ENCODE assay signal across 8 mouse cellular contexts in the genomic region with DNA sequence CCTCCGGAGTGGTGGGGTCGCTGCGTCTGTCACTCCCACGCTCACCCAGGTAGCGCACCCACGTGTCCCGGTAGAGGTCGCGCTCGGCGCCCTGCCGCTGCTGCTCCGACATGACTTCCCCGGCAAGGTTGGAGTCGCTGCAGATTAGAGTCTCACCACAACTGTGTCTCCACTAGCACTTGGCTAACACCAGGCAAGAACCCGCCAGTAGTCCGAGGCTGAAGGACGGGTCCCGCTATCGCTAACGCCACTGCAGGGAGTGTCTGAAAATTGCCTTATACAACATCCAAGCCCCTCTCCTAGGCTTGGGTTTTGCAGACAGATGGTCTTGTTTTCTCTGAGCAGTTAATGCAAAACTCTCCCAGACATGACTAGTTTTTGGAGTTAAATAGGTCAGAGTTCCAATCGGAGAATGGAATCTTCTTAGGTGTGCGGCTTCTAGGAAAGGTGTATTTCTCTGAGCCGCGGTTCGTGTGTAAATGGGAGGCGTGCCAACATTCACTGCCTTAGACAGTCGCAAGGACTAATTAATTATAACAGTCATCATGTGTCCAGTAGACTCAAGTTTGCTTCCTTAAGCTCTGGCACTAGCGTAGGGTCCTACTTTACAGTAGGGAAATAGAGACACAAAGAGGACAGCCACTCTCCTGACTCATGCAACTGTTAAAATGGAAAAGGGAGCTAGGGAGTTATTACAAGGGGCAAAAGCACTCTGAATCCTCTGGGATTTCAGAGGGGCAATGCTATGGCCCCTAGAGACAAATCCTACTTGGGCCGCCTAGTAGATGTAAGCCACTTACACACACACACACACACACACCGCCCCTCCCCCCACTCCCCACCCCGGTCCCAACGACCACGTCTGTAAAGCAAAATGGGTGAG. TPM values are rescaled to one million over a fixed set of nuclear protein-coding genes. Genes with fewer than 3 reads are reported as not detected.
DNase-seq lines count a peak whose midpoint lies in the region; ATAC-seq and TF ChIP-seq lines count a peak whose summit lies in the region.

A gene (minus strand): TSS at position 275 of the 883 bp plus-strand sequence.

- 4% methylated on average over 34 of the region's 34 CpGs for WGBS in intestine, postnatal 0 days
- 8% methylated on average over 34 of the region's 34 CpGs for WGBS in limb, embryonic 11.5 days
- 8% methylated on average over 34 of the region's 34 CpGs for WGBS in midbrain, embryonic 11.5 days

- H3K27ac ChIP-seq in cortical plate, adult 2 months (ENCODE audit: insufficient read depth, low read length), result peak within 1 kb of the TSS; percentile 69
- peak within 1 kb of the TSS; percentile 86 for H3K27ac ChIP-seq in intestine, postnatal 0 days (ENCODE audit: low read depth, low read length)
- peak within 1 kb of the TSS; percentile 67 for H3K27ac ChIP-seq in limb, embryonic 11.5 days (replicated peaks; ENCODE audit: low read depth, low read length)
- peak within 1 kb of the TSS; percentile 62 for H3K27ac ChIP-seq in midbrain, embryonic 11.5 days (ENCODE audit: low read depth, low read length)

- peak; percentile 62; the same call in 1 of the 2 replicates for TF ChIP-seq POLR2A in cortical plate, adult 2 months (IDR thresholded peaks at IDR 0.05; ENCODE audit: extremely low read depth, insufficient read depth, low read length)

- no peak for TF ChIP-seq CTCF in cortical plate, adult 2 months (IDR thresholded peaks at IDR 0.05; ENCODE audit: extremely low read depth, insufficient read depth, low read length)
- TF ChIP-seq CTCF in intestine, postnatal 0 days (IDR thresholded peaks at IDR 0.05; ENCODE audit: low read depth), result peak; percentile 43

- H3K9ac ChIP-seq in intestine, postnatal 0 days (ENCODE audit: low read depth, low read length), result peak within 1 kb of the TSS; percentile 47
- peak within 1 kb of the TSS; percentile 55 for H3K9ac ChIP-seq in limb, embryonic 11.5 days (ENCODE audit: low read length)
- peak within 1 kb of the TSS; percentile 63 for H3K9ac ChIP-seq in midbrain, embryonic 11.5 days (ENCODE audit: low read length)

- peak within 1 kb of the TSS; percentile 88 for H3K4me3 ChIP-seq in cortical plate, adult 2 months (ENCODE audit: insufficient read depth, low read length)
- peak within 1 kb of the TSS; percentile 48 for H3K4me3 ChIP-seq in intestine, postnatal 0 days (ENCODE audit: low read depth, low read length)
- H3K4me3 ChIP-seq in limb, embryonic 11.5 days (ENCODE audit: low read depth, low read length), result peak within 1 kb of the TSS; percentile 49
- H3K4me3 ChIP-seq in midbrain, embryonic 11.5 days (ENCODE audit: low read depth, low read length), result peak within 1 kb of the TSS; percentile 53

- peaks cover 9% of the 10 kb centered on the region for H3K4me1 ChIP-seq in cortical plate, adult 2 months (ENCODE audit: control insufficient read depth, insufficient read depth, low read length)
- peaks cover 13% of the 10 kb centered on the region; the same call in 1 of the 2 replicates for H3K4me1 ChIP-seq in intestine, postnatal 0 days (replicated peaks; ENCODE audit: control insufficient read depth, insufficient read depth, low read length)
- peaks cover 15% of the 10 kb centered on the region for H3K4me1 ChIP-seq in limb, embryonic 11.5 days (ENCODE audit: control insufficient read depth, insufficient read depth, low read length)
- H3K4me1 ChIP-seq in midbrain, embryonic 11.5 days (ENCODE audit: control insufficient read depth, insufficient read depth, low read length), result peaks cover 12% of the 10 kb centered on the region

- peaks cover 18% of the 10 kb centered on the region for H3K36me3 ChIP-seq in intestine, postnatal 0 days (ENCODE audit: control insufficient read depth, insufficient read depth)
- H3K36me3 ChIP-seq in limb, embryonic 11.5 days (ENCODE audit: control insufficient read depth, insufficient read depth, low read length), result peaks cover 11% of the 10 kb centered on the region
- peaks cover 6% of the 10 kb centered on the region; the same call in 1 of the 2 replicates for H3K36me3 ChIP-seq in midbrain, embryonic 11.5 days (ENCODE audit: control insufficient read depth, insufficient read depth, low read length)

- peak within 1 kb of the TSS; percentile 82 for H3K4me2 ChIP-seq in intestine, postnatal 0 days (replicated peaks; ENCODE audit: low read depth)
- peak within 1 kb of the TSS; percentile 72 for H3K4me2 ChIP-seq in limb, embryonic 11.5 days (ENCODE audit: low read depth, severe bottlenecking)
- peak within 1 kb of the TSS; percentile 57 for H3K4me2 ChIP-seq in midbrain, embryonic 11.5 days

- H3K9me3 ChIP-seq in intestine, postnatal 0 days (ENCODE audit: control insufficient read depth), result 0 out of 2 replicates have a peak, but pooled peaks cover 6% of the 10 kb centered on the region
- no peaks in the 10 kb centered on the region for H3K9me3 ChIP-seq in limb, embryonic 11.5 days (ENCODE audit: control insufficient read depth, low read length)
- H3K9me3 ChIP-seq in midbrain, embryonic 11.5 days (ENCODE audit: control insufficient read depth, low read length), result no peaks in the 10 kb centered on the region

- no peak for ATAC-seq in intestine, postnatal 0 days
- ATAC-seq in limb, embryonic 11.5 days (ENCODE audit: insufficient number of reproducible peaks, low FRiP score, low TSS enrichment, low read depth), result no peak
- peak; percentile 19; the same call in 1 of the 2 replicates for ATAC-seq in midbrain, embryonic 11.5 days (ENCODE audit: low FRiP score)

- peak; percentile 69 for DNase-seq in layer of hippocampus, adult 11-12 months (ENCODE audit: low spot score)
- no peak for DNase-seq in layer of hippocampus, adult 9-10 months (ENCODE audit: low spot score)
- peak; percentile 97 for DNase-seq in heart, adult 11 months
- DNase-seq in limb, embryonic 11.5 days (ENCODE audit: low spot score), result peak; percentile 71
- peak; percentile 92 for DNase-seq in midbrain, embryonic 11.5 days (ENCODE audit: low spot score, missing footprints)
- DNase-seq in spleen, adult 18-20 months, result peak; percentile 52 to 62

- H3K27me3 ChIP-seq in intestine, postnatal 0 days (replicated peaks; ENCODE audit: control insufficient read depth, insufficient read depth, low read length), result no peaks in the 10 kb centered on the region
- no peaks in the 10 kb centered on the region for H3K27me3 ChIP-seq in limb, embryonic 11.5 days (ENCODE audit: control insufficient read depth, insufficient read depth, low read length)
- H3K27me3 ChIP-seq in midbrain, embryonic 11.5 days (ENCODE audit: control insufficient read depth, insufficient read depth, low read length), result no peaks in the 10 kb centered on the region

RNA-seq across cellular contexts. Expression of the gene that starts here (rescaled TPM):
- polyA plus RNA-seq in cortical plate, adult 2 months (2012; rRNA removed), result 82.5 and 92.9 TPM in 2 replicates
- polyA plus RNA-seq in intestine, postnatal 0 days (2015; fragmentation: Nextera tagmentation; extraction: Ambion mirVana), result 20.0 and 21.1 TPM in 2 replicates
- 8.5 and 10.9 TPM in 2 replicates for polyA plus RNA-seq in limb, embryonic 11.5 days (2014; fragmentation: Nextera tagmentation; extraction: Ambion mirVana)
- polyA plus RNA-seq in midbrain, embryonic 11.5 days (2014; fragmentation: Nextera tagmentation; extraction: Ambion mirVana), result 5.7 TPM in 2 replicates
